In the genomic region with DNA sequence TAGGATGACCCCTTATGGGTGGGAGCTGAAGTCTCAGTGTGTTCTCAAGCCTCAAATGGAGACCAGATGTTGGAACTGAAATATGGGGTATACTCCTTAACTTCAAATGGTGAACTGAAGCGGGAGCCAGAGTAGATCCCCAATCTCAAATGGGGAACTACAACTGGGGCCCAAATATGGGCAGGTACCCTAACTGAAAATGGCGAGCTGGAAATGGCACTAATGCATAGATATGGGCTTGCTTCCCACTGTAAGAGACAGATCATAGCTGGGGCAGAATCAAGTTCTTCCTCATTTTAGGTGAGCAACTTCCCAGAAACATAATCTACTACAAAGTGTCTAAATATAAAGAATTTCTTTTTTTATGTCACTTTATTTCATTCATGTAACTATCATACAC, we compare ENCODE assay signal across 18 mouse cellular contexts.
"Had no signal": no experiment of that assay in that cellular context is flagged by ENCODE, and none has a peak within 500 bp of the region (broad histone marks: within the 10 kb centered on the region; RNA-seq: fewer than 3 reads in every experiment).

No protein-coding gene starts in this region.

- H3K9ac ChIP-seq: lung, embryonic 14.5 days; midbrain, embryonic 12.5 days; neural tube, embryonic 13.5 days; neural tube, embryonic 15.5 days; stomach, embryonic 15.5 days had no signal

- H3K9me3 ChIP-seq: midbrain, embryonic 10.5 days; midbrain, embryonic 12.5 days; neural tube, embryonic 13.5 days; neural tube, embryonic 15.5 days; stomach, embryonic 15.5 days had no signal

- H3K4me1 ChIP-seq: midbrain, embryonic 10.5 days; midbrain, embryonic 12.5 days; neural tube, embryonic 13.5 days; neural tube, embryonic 15.5 days; stomach, embryonic 15.5 days had no signal

- H3K4me3 ChIP-seq: midbrain, embryonic 10.5 days; midbrain, embryonic 12.5 days; myocyte; neural tube, embryonic 13.5 days; neural tube, embryonic 15.5 days; stomach, embryonic 15.5 days had no signal

- H3K27me3 ChIP-seq: midbrain, embryonic 12.5 days; neural tube, embryonic 13.5 days; neural tube, embryonic 15.5 days; stomach, embryonic 15.5 days had no signal

- H3K36me3 ChIP-seq: midbrain, embryonic 10.5 days; midbrain, embryonic 12.5 days; neural tube, embryonic 13.5 days; neural tube, embryonic 15.5 days; stomach, embryonic 15.5 days had no signal

- DNase-seq: lung, adult 18-20 months; lung, embryonic 14.5 days; lung, postnatal 10 days; lung, postnatal 4 days; midbrain, embryonic 14.5 days; retina, postnatal 1 day; right cerebral cortex, adult 18-20 months; right cerebral cortex, postnatal 25 days; thymus, adult 18-20 months; thymus, postnatal 14 days; thymus, postnatal 36 days had no signal

- H3K27ac ChIP-seq: midbrain, embryonic 10.5 days; midbrain, embryonic 12.5 days; neural tube, embryonic 13.5 days; neural tube, embryonic 15.5 days; stomach, embryonic 15.5 days; stomach, postnatal 0 days had no signal
